Mouse (Mus musculus): ENCODE results near the gene Gm20441. TPM values are rescaled to one million over a fixed set of nuclear protein-coding genes. Genes with fewer than 3 reads are reported as not detected.

Gene Gm20441
- polyA plus RNA-seq, 1 experiment from 2014 or later, result not detected

DNA sequence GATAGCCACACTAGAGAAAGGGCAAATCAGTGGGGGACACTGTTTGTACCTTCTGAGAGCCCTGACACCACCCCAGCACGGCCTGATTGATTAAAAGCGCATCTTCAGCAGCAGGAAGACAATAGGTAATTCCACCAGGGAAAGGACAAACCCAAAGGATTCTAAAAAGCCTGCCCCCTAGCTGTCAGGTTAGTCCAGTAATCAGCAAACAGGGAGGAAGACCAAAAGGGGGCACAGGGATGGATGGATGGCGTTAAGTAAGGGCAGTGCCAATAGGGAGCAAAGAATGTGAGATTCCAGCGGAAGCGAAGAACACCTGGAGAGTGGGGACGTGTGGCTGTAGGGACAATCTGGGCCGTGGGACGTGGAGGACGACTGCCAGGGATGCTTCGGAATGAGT, 37.9 kb upstream of the Gm20441 start:
- ATAC-seq, result no peak
- CTCF ChIA-PET, result interaction anchor here (1.7 kb wide), 1 partner anchor 9 kb away, joined by 7 read pairs; no protein-coding TSS in a partner anchor
- in situ Hi-C loops (cut with MboI; ENCODE audit: low pct_unique_long_range_greater_than_20kb), result no loop called here

DNA sequence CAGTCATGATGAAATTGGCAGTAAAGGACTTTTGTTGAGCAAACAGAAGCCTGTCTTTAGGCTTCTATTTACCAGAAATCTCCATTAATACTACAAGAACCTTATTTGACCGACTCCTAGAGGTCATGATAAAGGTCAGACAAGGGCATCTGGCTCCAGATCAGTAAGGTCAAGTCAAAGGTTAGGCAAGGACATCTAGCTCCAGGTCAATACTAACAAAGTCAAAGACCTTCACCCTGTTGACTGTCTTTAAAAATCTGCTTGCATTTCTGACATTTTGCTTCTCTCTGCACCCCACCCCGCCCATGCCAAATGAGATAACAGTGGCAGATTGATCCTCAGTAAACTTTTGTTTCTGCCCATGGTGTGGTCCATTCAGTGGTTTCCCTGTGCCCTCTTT, 23.5 kb upstream of the Gm20441 start:
- ChIA-PET CTCF (no interaction called here), POLR2A (no interaction called here)
- no peak for TF ChIP-seq CTCF (IDR thresholded peaks at IDR 0.05)
- peaks cover 15% of the 10 kb centered on the region for H3K27me3 ChIP-seq
- ATAC-seq (no peak), DNase-seq (ENCODE audit: low read depth, low spot score) (no peak)
- in situ Hi-C loops (cut with MboI; ENCODE audit: low pct_unique_long_range_greater_than_20kb), result no loop called here

More for the DNA sequence above, 37.9 kb upstream of the Gm20441 start:
- no peak for DNase-seq (ENCODE audit: low read depth, low spot score)
- POLR2A ChIA-PET, result no interaction called here
- no peak for TF ChIP-seq CTCF (IDR thresholded peaks at IDR 0.05)
- no peaks in the 10 kb centered on the region for H3K27me3 ChIP-seq

DNA sequence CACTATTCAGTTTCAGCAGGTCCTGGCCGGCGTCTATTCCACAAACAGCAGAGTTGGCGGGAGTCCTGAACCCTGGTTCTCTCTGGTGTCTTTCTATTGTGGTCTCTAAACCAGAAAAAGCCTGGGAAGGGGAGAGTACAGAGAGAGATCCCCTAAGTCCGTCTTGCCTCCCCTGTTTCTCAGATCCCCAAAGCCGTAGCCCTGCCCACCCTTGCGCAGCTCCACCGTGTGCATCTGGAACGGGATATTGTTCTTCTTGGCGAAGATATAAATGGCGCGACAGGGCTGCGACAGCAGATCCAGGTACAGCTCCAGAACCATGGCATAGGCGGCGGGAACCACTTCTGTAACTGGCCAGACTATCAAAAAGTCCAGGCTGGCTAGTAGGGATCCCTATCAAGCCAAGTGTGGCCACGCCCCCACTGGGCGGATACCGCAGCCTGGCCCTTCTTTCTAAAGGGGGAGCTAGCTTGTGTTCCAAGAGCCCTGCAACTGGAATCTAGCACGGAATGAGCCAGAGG, 17.5 kb upstream of the Gm20441 start, which contains the start of gene Gstt1:
TSS of gene Gstt1 (minus strand) at position 409 of the 521 bp plus-strand sequence.
- DNase-seq (ENCODE audit: low read depth, low spot score), result no peak
- TF ChIP-seq CTCF (IDR thresholded peaks at IDR 0.05), result no peak
- no peaks in the 10 kb centered on the region for H3K27me3 ChIP-seq
- no peak for ATAC-seq
- CTCF ChIA-PET, result interaction anchor here (1.1 kb wide), 1 partner anchor 9 kb away, joined by 3 read pairs; no protein-coding TSS in a partner anchor
- in situ Hi-C loops (cut with MboI; ENCODE audit: low pct_unique_long_range_greater_than_20kb), result no loop called here
- POLR2A ChIA-PET, result no interaction called here

DNA sequence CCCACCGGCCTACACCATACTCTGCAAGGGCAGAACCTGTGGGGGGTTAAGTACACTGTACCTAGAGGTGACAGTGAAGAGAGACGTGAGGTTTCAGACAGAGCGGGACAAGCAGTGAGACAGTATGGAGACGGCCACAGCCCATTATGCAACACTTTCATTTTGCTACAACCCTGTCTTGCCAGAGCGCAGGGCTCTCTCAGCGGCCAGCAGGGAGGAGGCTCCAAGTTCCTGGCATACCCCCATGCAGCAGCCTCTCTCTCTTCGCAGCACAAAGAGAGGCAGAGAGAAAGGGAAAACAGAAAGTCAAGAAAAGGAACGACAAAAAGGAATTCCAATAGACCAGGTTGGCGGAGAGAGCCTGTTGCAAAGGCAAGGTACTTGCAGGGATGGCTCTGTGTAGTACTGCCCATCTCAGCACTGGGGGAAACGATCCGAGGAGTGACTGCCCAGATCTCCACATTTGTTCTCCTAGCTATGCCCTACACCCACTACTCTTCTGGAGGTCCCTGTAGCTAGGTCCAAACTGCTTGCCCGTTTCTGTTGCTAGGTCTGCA, 16.9 kb upstream of the Gm20441 start:
- TF ChIP-seq CTCF (IDR thresholded peaks at IDR 0.05), result no peak
- ChIA-PET CTCF (interaction anchor here (1.1 kb wide), 1 partner anchor 9 kb away, joined by 3 read pairs; no protein-coding TSS in a partner anchor), POLR2A (no interaction called here)
- ATAC-seq, result no peak
- DNase-seq (ENCODE audit: low read depth, low spot score), result no peak
- no peaks in the 10 kb centered on the region for H3K27me3 ChIP-seq
- in situ Hi-C loops (cut with MboI; ENCODE audit: low pct_unique_long_range_greater_than_20kb), result no loop called here

DNA sequence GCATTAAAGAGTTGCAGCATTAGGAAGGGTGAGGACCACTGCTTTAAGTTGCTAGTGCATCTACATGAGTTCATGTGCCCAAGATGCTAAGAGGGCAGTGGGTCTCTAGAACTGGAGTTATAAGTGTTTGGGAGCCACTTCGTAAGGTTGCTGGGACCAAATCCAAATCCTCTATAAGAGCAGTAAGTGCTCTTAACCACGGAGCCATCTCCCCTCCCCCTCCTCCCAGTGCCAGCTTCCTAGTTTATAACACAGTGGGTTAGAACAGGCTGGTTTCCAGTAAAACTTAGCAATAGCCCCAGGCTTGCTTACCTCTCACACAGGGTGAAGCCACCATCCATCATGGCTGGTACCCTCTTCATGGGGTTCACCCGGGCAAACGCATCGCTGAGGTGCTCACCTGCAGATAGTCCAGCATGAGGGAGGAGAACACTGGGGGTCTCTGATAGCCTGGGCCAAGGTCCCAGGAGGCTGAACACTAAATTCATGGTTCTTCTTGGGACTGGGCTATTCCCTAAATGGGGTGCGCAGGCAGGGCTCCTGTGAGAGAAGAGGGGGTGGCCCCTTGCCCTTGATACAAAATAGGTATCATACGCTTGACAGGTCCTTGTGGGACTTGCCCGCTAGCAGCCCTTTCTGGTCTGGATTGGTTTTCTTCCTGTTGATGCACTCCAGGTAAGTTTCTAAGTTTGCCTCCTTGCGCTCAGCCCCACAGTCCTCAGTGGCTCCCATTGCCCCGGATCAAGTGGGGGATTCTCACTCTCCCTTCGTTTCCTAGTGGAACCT, 16.2 kb upstream of the Gm20441 start:
- CTCF ChIA-PET, result no interaction called here
- POLR2A ChIA-PET, result no interaction called here
- ATAC-seq (no peak), DNase-seq (ENCODE audit: low read depth, low spot score) (no peak)
- no peak for TF ChIP-seq CTCF (IDR thresholded peaks at IDR 0.05)
- in situ Hi-C loops (cut with MboI; ENCODE audit: low pct_unique_long_range_greater_than_20kb), result no loop called here
- no peaks in the 10 kb centered on the region for H3K27me3 ChIP-seq

DNA sequence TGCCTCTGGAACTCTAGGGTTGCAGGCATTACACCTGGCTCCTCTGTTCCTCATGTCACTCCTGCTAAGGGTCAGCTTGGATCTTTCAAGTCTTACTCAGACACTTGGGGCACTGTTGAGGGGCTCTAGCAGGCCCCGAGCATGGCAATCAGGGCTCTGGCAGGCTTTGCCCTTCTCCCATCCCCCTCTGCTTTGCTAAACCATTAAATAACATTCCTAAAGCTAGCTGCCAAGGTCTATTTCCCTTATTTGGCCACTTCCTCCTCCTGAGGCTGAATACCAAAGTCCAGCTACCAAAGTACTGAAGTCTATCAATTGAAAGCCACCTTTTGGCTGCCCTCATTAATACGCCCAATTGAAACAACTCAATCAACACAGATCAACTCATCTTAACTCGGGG, 14.1 kb upstream of the Gm20441 start:
- H3K27me3 ChIP-seq, result no peaks in the 10 kb centered on the region
- ATAC-seq (peak; percentile 39), DNase-seq (ENCODE audit: low read depth, low spot score) (no peak)
- CTCF ChIA-PET, result interaction anchor here (0.8 kb wide), 2 partner anchors 11 to 35 kb away, joined by 3 read pairs; no protein-coding TSS in a partner anchor
- POLR2A ChIA-PET, result no interaction called here
- in situ Hi-C loops (cut with MboI; ENCODE audit: low pct_unique_long_range_greater_than_20kb), result no loop called here
- TF ChIP-seq CTCF (IDR thresholded peaks at IDR 0.05), result no peak

DNA sequence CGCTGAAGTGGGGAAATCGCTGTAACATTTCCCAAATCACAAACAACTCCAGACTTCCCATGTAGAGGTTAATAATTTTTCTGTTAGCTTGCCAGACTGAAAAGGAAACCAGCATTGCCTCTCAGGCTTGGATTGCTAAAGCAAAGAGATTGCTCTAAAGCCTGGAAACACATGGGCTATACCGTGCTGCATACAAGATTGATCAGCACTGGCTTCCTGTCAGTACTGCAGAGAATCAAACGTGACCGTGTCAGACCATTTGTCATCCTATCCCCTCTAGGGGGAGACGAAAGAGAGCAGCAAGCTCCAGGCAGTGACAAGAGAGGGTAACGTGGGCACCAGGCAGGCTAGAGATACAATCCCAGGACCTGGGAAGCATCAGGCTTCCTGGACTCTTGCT, 10.0 kb upstream of the Gm20441 start:
- no peaks in the 10 kb centered on the region for H3K27me3 ChIP-seq
- no peak for ATAC-seq
- CTCF ChIA-PET, result no interaction called here
- no peak for DNase-seq (ENCODE audit: low read depth, low spot score)
- no peak for TF ChIP-seq CTCF (IDR thresholded peaks at IDR 0.05)
- in situ Hi-C loops (cut with MboI; ENCODE audit: low pct_unique_long_range_greater_than_20kb), result no loop called here
- POLR2A ChIA-PET, result interaction anchor here (0.5 kb wide), 1 partner anchor 26 kb away, joined by 3 read pairs; no protein-coding TSS in a partner anchor

DNA sequence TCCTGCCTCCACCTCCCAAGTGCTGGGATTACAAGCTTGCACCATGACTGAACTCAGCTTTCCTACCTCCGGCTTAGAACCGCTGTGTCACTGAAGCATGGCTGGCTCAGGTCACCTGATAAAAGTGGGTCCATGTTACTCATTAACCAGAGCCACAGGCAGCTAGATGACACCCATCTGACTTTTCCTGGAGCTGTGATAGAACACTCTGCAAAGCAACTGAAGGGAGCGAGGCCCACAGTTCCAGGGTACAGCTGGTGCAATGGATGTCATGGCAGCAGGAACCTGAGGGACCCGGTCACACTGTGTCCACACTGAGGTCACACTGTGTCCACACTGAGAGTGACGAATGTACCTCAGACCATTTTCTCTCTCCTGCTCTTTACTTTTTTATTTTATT, 9.1 kb upstream of the Gm20441 start:
- POLR2A ChIA-PET, result no interaction called here
- ATAC-seq, result no peak
- H3K27me3 ChIP-seq, result peaks cover 3% of the 10 kb centered on the region

DNA sequence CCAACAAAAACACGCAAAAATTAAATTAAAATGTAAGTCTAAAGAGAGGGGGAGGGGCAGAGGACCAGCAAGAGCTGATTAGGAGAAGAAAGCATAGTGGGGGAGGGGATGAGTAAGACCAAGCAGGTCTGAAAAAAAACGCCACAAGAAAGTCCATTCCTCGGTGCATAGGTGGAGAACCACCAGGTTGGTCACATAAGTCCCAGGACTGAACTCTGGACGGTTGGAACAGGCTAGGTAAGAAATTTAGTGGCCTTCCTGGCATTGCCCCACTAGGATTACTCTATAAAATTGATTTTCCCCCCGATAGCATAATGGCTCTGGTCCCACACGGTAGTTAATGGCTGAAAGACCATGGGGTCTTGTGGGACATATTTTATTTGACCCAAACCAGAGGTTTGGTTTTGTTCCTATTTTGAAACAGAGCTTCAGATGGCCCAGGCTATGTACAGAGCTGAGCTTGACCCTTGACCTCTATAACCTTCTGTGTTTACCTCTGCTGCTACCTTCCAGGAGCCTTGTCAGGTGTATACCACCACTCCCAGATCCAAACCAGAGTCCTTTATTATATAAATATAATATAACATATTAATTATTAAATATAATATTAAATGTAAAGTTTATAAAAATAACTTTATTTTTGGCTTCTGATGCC, 8.5 kb upstream of the Gm20441 start:
- ATAC-seq (no peak), DNase-seq (ENCODE audit: low read depth, low spot score) (no peak)
- in situ Hi-C loops (cut with MboI; ENCODE audit: low pct_unique_long_range_greater_than_20kb), result no loop called here
- CTCF ChIA-PET, result no interaction called here
- peaks cover 3% of the 10 kb centered on the region for H3K27me3 ChIP-seq
- TF ChIP-seq CTCF (IDR thresholded peaks at IDR 0.05), result no peak
- POLR2A ChIA-PET, result no interaction called here

More for the DNA sequence above, 9.1 kb upstream of the Gm20441 start:
- CTCF ChIA-PET, result no interaction called here
- no peak for TF ChIP-seq CTCF (IDR thresholded peaks at IDR 0.05)
- no peak for DNase-seq (ENCODE audit: low read depth, low spot score)
- in situ Hi-C loops (cut with MboI; ENCODE audit: low pct_unique_long_range_greater_than_20kb), result no loop called here

DNA sequence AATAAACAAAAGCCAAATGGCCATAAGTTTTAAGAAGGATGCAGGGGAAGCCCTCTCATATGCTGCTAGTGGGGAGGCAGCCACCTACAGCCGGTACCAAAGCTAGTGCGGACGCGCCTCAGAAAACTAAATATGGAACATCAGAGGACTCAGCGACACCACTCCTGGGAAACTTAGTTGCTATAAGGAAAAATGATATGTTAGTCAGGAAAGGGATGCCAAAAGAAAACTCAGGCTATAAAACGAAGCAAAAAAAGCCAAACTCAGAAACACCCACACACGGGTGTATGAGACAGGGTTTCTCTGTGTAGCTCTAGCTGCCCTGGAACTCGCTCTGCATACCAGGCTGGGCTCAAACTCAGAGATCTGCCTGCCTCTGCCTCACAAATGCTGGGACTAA, 7.5 kb upstream of the Gm20441 start:
- peaks cover 3% of the 10 kb centered on the region for H3K27me3 ChIP-seq
- POLR2A ChIA-PET, result no interaction called here
- DNase-seq (ENCODE audit: low read depth, low spot score), result no peak
- TF ChIP-seq CTCF (IDR thresholded peaks at IDR 0.05), result no peak
- in situ Hi-C loops (cut with MboI; ENCODE audit: low pct_unique_long_range_greater_than_20kb), result no loop called here
- no peak for ATAC-seq
- CTCF ChIA-PET, result no interaction called here

DNA sequence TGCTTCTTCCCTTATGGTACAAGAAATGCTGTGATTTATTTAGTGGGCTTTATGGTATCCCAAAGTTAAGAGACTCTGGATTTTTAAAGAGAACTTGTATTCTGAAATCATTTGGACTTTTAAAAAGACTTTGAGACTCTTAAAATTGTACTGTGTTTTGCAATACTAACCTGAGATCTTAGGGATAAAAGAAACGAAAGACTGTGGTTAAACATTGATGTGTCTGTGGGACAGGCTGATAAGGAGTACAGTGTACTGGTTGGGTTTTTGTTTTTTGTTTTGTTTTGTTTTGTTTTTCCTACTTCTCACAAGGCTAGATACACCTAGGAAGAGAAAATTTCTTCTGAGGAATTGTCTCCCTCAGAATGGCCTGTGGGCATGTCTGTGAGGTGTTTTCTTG, 4.7 kb upstream of the Gm20441 start:
- in situ Hi-C loops (cut with MboI; ENCODE audit: low pct_unique_long_range_greater_than_20kb), result no loop called here
- no peak for ATAC-seq
- TF ChIP-seq CTCF (IDR thresholded peaks at IDR 0.05), result no peak
- no peak for DNase-seq (ENCODE audit: low read depth, low spot score)
- H3K27me3 ChIP-seq, result peaks cover 3% of the 10 kb centered on the region
- CTCF ChIA-PET, result no interaction called here
- POLR2A ChIA-PET, result no interaction called here

Data from Patski (cell line).